Mouse (Mus musculus) ES-CJ7 (cell line): ENCODE data around the gene Trmu.

Experiments
- DNase-seq: peaks from one replicate; pipeline ENCODE4 v3.0.0; 2011; ENCODE audit warnings: low read depth, low spot score

Trmu gene

GRCm38 (mm10) chr15:85896284-85896683, 17.2 kb downstream of the Trmu start:
- peak; percentile 83 for DNase-seq

DNA sequence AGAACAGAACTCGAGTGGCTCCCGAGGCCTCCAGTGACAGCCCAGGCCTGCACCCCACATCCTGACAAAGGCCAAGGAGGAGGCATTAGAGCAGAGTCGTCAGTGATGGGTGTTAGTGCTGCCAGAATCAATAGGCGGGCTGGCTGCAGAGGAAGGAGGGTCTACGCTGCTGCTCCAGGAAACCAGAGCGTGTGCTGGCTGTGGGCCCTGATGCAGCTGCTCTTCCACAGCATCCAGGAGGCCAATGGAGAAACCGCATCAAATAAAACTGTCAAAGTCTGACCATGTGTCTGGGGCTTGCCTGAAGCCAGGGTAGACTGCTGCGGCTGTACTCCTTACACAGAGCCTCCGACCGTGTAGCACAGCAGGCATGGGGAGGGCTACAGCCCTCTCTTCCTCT, 18.0 kb downstream of the Trmu start:
- DNase-seq, result no peak

DNA sequence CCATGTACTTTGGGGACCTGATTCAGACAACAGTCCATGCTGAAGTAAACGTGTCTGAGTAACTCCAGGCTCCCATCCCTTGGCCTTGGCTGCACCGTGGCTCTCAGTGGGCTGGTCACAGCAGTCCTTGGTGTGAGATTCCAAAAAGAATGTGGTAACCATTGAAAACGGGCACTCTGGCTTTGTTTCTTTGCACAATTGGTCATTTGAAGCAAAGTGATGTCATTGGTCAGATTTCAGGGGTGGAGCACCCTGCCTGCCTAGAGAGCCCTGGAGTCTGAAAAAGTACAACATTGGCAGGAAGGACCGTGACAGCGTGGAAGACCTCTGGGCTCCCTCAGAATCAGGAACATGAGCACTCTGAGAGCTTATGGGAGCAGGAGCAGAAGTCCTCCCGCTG, 20.3 kb downstream of the Trmu start:
- no peak for DNase-seq

- no peak for DNase-seq
Observed at GRCm38 (mm10) chr15:85900318-85900717, 21.2 kb downstream of the Trmu start.

DNA sequence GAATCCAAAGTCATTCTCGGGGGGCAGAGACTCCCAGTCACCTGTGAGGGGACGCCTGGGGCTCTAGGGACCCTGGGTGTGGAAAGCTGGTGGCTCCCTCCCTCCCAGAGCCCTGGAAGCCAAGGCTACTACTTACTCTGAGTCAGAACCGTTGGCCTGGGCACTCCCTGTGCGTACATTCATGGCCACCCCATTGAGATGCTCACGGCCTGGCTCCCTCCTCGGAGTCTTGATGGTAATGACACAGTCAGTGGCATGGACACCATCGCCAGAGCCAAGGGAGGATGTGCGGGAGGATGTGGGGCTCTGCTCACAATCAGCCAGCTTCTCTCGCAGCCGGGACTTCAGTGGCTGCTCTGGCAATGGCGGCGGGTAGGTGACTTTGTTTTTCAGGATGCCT, 21.7 kb downstream of the Trmu start:
- DNase-seq, result no peak

DNA sequence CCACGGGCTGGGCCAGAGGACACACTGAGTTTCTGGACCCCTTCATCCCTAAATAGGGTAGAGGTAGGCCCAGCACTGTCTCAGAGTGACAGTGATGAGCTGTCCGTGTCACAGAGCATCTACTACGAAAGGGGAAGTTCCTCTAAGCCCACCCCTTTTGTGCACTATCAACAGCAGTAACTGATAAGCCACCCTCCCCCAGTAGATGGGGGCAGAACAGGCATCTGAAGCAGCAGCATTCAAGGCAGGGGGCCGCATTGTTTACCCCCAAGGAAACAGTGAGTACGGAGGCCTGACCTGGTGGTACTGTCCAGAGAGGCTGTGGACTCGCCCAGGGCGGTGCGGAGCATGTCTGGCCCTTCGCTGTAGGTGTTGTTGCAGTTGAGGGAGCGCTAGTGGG, 23.4 kb downstream of the Trmu start:
- DNase-seq, result no peak

- DNase-seq, result peak; percentile 65
Observed at GRCm38 (mm10) chr15:85903826-85904225, 24.7 kb downstream of the Trmu start.

DNA sequence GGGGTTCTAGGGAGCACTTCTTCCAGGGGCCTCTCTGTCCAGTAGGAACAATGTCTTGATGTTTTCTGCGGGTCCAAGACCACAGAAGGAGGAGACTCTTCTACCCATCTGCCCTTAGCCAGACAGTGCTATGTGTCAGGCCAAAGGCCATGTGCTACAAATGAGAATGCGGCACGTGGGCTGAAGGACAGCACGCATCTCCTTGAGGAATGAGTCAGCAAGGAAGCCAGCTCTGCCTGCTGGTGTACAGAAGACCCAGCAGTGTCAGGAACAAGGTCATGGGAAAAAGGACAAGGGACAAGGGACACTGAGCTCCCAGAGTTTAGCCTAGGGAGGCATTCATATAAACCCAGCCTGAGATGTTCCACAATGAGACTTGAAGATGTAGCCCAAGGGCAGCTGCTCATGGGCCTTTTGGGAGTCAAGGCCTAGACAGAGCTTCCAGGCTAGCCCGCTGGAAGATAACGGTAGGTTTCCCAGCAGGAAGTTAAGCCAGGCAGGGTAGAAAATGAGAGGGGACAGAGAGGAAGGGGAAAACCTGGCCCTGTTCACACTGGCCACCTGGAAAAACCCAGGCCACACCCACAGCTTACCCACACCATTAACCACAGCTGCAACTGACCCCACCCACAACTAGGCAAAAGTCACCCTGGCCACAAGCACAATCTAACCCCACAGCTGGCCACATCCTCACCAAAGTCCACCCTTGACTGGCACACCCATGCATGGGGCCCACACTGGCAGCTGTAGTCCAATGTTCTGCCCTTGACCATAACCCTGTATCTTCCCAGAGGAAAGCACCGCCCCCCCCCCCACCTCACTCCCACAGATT, 29.8 kb downstream of the Trmu start:
- DNase-seq, result no peak

- DNase-seq, result no peak
Observed at GRCm38 (mm10) chr15:85909492-85909829, 30.3 kb downstream of the Trmu start.

- no peak for DNase-seq
Observed at GRCm38 (mm10) chr15:85909931-85910330, 30.8 kb downstream of the Trmu start.

GRCm38 (mm10) chr15:85913605-85914004, 34.5 kb downstream of the Trmu start:
- DNase-seq, result peak; percentile 72

- DNase-seq, result no peak
Observed at GRCm38 (mm10) chr15:85919191-85919891, 40.2 kb downstream of the Trmu start.

DNA sequence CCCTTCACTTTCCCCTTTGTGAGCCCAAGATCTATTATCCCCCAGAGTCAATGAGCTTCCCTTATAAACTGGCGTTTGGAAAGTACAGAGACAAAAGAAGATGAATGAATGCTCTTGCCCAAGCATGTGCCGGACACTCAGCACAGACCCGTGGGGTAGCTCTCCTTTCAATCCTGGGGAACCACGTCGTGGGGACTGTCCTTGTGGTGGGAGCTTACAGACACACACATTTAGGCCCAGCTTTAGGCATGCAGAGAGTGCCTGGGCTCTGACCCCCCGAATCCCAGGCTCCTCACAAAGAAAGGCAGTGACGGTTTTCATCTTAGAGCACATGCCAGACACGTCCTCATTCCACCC, 40.8 kb downstream of the Trmu start:
- DNase-seq, result no peak

DNA sequence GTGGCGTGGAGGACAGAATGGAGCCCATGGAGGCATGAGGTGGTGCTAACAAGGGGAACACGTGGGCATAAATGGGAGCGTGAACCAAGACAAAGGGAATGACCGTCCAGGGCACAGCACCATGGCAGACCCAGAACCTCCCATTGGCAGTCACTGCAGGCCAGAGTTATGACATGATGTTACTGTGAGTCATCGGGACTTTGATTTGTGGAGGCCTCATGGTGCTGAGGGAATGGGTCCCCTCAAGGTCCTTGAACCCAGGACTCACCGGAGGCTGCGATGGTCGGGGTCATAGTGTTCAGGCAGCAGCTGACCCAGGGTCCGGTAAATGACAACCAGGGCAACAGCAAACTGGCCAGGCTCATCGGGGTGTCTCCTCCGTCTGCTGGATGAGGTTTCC, 42.7 kb downstream of the Trmu start:
- DNase-seq, result no peak

DNA sequence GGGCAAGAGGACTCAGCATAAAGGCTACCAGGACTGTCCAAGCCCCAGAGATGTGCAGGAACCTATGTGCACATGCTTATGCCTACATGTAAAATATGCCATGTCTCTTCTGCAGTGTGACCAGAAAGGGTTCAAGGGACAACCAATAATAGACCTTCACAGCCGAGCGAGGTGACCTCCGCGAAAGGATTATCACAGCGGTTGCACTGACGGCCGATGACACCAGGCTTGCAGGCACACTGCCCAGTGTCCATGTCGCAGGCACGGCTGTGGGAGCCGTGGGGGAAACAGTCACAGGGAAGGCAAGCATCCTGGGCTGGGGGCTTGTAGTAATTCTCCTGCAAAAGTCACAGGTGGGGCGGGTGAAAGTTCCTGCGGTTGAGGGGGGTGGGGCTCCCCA, 49.0 kb downstream of the Trmu start:
- no peak for DNase-seq

GRCm38 (mm10) chr15:85935627-85936049, 56.5 kb downstream of the Trmu start:
- DNase-seq, result peak; percentile 65
